8 mouse cellular contexts compared by ENCODE assay signal in the genomic region with DNA sequence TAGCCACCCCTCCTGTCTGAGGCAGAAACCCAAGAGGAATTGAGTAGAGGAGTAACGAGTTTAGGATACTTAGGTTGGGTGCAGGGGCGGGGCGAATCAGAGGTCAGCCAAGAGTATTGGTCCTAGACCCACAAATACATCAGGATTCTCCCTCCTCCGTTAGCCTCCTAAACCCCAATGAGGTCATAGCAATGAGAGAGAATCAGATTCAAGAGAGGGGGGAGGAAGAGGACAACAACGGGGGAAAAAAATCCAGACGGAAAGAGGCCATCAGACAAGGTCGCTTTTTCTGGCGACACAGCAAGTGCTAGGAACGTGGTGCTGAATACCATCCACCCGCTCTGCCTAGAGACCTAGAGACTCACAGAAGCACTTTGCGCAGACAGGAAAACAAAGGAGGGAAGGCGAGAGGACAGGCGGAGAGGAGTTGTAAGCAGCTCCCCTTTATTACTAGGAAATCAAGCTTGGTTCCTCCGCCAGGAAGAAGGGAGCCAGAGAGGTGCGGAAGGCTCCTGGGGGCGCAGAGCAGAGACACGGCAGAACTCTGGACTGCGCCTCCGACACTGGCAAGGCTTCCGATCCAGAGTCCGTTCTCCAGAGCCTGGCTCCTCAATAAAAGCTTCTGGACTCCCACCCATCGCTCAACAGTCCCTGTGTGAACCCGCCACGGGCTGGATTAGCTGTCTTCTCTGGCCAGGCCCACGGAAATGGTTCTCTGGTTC. TPM values are rescaled to one million over a fixed set of nuclear protein-coding genes. Genes with fewer than 3 reads are reported as not detected.
A peak's percentile ranks its signal among the peaks of the same experiment; 100 is the strongest.
DNase-seq lines count a peak whose midpoint lies in the region; ATAC-seq lines count a peak whose summit lies in the region.

TSS of gene Tmem196 (plus strand) at position 234 of the 722 bp plus-strand sequence.

- WGBS in heart, embryonic 11.5 days (ENCODE audit: insufficient replicate concordance), result 2% methylated on average over 25 of the region's 25 CpGs
- WGBS in midbrain, embryonic 12.5 days, result 2% methylated on average over 25 of the region's 25 CpGs

- intact Hi-C loops in heart, postnatal 25 days (cut with DNase I), result no loop called here

- DNase-seq in heart, postnatal 25 days (ENCODE audit: low spot score), result no peak
- peak; percentile 5 for DNase-seq in cerebellum, adult 8-10 months
- DNase-seq in kidney, postnatal 14 days, result peak; percentile 2
- peak; percentile 43 for DNase-seq in testis, postnatal 10 days (ENCODE audit: low spot score)
- DNase-seq in thymus, postnatal 14 days, result no peak

- H3K9ac ChIP-seq in heart, embryonic 11.5 days (ENCODE audit: low read depth, low read length), result peak within 1 kb of the TSS; percentile 65
- peak within 1 kb of the TSS; percentile 76 for H3K9ac ChIP-seq in midbrain, embryonic 12.5 days (replicated peaks)

- H3K9me3 ChIP-seq in heart, embryonic 11.5 days (replicated peaks; ENCODE audit: control insufficient read depth, low read length), result no peaks in the 10 kb centered on the region
- H3K9me3 ChIP-seq in midbrain, embryonic 12.5 days, result no peaks in the 10 kb centered on the region

- peak within 1 kb of the TSS; percentile 88 for H3K4me2 ChIP-seq in heart, embryonic 11.5 days
- H3K4me2 ChIP-seq in midbrain, embryonic 12.5 days (replicated peaks), result peak within 1 kb of the TSS; percentile 80

- no peaks in the 10 kb centered on the region for H3K36me3 ChIP-seq in heart, embryonic 11.5 days (ENCODE audit: control insufficient read depth, insufficient read depth, low read length)
- H3K36me3 ChIP-seq in midbrain, embryonic 12.5 days, result no peaks in the 10 kb centered on the region

- no peaks in the 10 kb centered on the region for H3K27me3 ChIP-seq in heart, embryonic 11.5 days (ENCODE audit: control insufficient read depth, insufficient read depth, low read length)
- H3K27me3 ChIP-seq in midbrain, embryonic 12.5 days, result no peaks in the 10 kb centered on the region

- H3K27ac ChIP-seq in heart, embryonic 11.5 days (ENCODE audit: low read depth, low read length), result 0 out of 2 replicates have a peak within 1 kb of the TSS, but pooled peaks have one; percentile 15
- peak within 1 kb of the TSS; percentile 56; the same call in 1 of the 2 replicates for H3K27ac ChIP-seq in midbrain, embryonic 12.5 days (replicated peaks)

- H3K4me1 ChIP-seq in heart, embryonic 11.5 days (ENCODE audit: control insufficient read depth, insufficient read depth, low read length), result 0 out of 2 replicates have a peak, but pooled peaks cover 3% of the 10 kb centered on the region
- 0 out of 2 replicates have a peak, but pooled peaks cover 7% of the 10 kb centered on the region for H3K4me1 ChIP-seq in midbrain, embryonic 12.5 days

- ATAC-seq in heart, embryonic 11.5 days (replicated peaks; ENCODE audit: insufficient number of reproducible peaks, low FRiP score, low TSS enrichment), result peak; percentile 68
- ATAC-seq in frontal cortex, adult (ENCODE audit: low TSS enrichment), result peak; percentile 85
- ATAC-seq in midbrain, embryonic 12.5 days (ENCODE audit: low FRiP score, low read depth), result peak; percentile 85

- H3K4me3 ChIP-seq in heart, embryonic 11.5 days (ENCODE audit: low read depth, low read length), result peak within 1 kb of the TSS; percentile 55
- H3K4me3 ChIP-seq in midbrain, embryonic 12.5 days, result peak within 1 kb of the TSS; percentile 58

RNA-seq across cellular contexts. Expression of gene Tmem196, which starts in this region (rescaled TPM):
- polyA plus RNA-seq in heart, embryonic 11.5 days (2014; fragmentation: Nextera tagmentation; extraction: Ambion mirVana), result 0.86 TPM in 2 replicates
- under 1 TPM; 0.48 to 0.62 TPM for total RNA-seq in heart, postnatal 25 days (2021)
- polyA plus RNA-seq in midbrain, embryonic 12.5 days (2016; fragmentation: Nextera tagmentation; extraction: Ambion mirVana), result 3.2 and 3.8 TPM in 2 replicates

Comparison
In these comparisons a context has a peak if more than half of its experiments do, and no peak if none do; other contexts are left out.
1. Peak in ATAC-seq, H3K4me3 ChIP-seq, H3K27ac ChIP-seq, H3K9ac ChIP-seq and H3K4me2 ChIP-seq in heart, embryonic 11.5 days; RNA of the gene not detected or under 1 TPM.
2. DNase-seq: peak in cerebellum, adult 8-10 months (single experiment), kidney, postnatal 14 days (single experiment) and testis, postnatal 10 days (single experiment); none in heart, postnatal 25 days (single experiment) and thymus, postnatal 14 days (single experiment).
3. Peak in every context shown above with its lines, with median percentiles within 50 percentile points of each other: ATAC-seq.